Mouse (Mus musculus) limb, embryonic 10.5 days (tissue): Measurements from ENCODE around the gene Bcl11a. TPM values are rescaled to one million over a fixed set of nuclear protein-coding genes. Genes with fewer than 3 reads are reported as not detected.

Experiments used
- polyA plus RNA-seq: library from polyadenylated mRNA; unstranded; fragments of >200 nt; fragmentation: Nextera tagmentation; extraction: Ambion mirVana; gene quantifications from 2 replicates; pipeline ENCODE4 v1.2.1, GENCODE M21; 2016

Bcl11a gene
- polyA plus RNA-seq, 1 experiment from 2014 or later = 75.0 TPM

Other genes with a start within 250 kb of the Bcl11a start
- 16.4 and 19.7 TPM in 2 replicates for gene Papolg, start 182.8 kb upstream of the Bcl11a start, polyA plus RNA-seq
- not detected in 2 replicates for gene A830031A19Rik, start 3.0 kb upstream of the Bcl11a start, polyA plus RNA-seq